Mouse (Mus musculus): ENCODE results near the gene St6galnac5. TPM values are rescaled to one million over a fixed set of nuclear protein-coding genes. Genes with fewer than 3 reads are reported as not detected.

St6galnac5 gene
- total and polyA plus RNA-seq, 3 experiments, result 0.04 TPM; not detected in 2

DNA sequence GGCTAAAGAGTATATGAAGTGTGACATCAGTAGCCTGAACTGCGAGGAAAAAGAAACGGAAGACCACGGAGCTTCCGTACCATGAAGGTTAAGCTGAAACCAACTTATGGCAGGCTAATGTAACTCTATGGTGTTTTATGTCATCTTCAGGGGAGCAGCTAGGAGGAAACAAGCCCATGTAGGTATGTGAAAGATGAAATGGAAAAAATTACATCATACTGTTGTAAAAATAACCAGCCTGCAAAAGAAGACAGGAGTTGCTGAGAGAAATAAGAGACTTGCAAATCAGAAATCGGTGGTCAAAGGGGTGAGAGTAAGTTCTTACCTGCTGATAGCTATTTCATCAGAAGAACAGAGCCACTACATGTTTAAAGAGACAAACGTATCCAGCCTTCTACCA is 24.8 kb upstream of the St6galnac5 start:
- Histone ChIP-seq H3K4me2 (ENCODE audit: insufficient read depth, low read depth, poor library complexity, severe bottlenecking) (peak overlapping the region; percentile 62; the same call in 1 of the 2 replicates), H3K9ac (ENCODE audit: insufficient read depth, low read depth) (no peak overlapping the region), H3K36me3 (replicated peaks in 1 of 2; ENCODE audit: control insufficient read depth in 1 of 2, insufficient read depth in 1 of 2, low read length in 1 of 2) (no peaks in the 10 kb centered on the region), H3K4me1 (ENCODE audit: control insufficient read depth in 1 of 2, insufficient read depth in 2 of 2) (peaks cover 11 to 27% of the 10 kb centered on the region in 2 experiments), H3K27me3 (replicated peaks) (no peaks in the 10 kb centered on the region), H3K79me2 (replicated peaks; ENCODE audit: control insufficient read depth, extremely low read depth, insufficient read depth, poor library complexity, severe bottlenecking) (no peaks in the 10 kb centered on the region), H3K27ac (ENCODE audit: insufficient read depth, low read depth) (no peak overlapping the region), H3K9me3 (replicated peaks; ENCODE audit: low read length) (no peaks in the 10 kb centered on the region), H3K4me3 (replicated peaks in 1 of 3; ENCODE audit: low read depth in 2 of 3, low read length in 2 of 3, poor library complexity in 1 of 3) (no peak overlapping the region)
- dilution Hi-C loops (cut with MboI; ENCODE audit: extremely low pct_ligation_motif_present, extremely low pct_unique_long_range_greater_than_20kb, low sequenced_read_pairs) (no loop called here), in situ Hi-C loops (cut with MboI; ENCODE audit: low pct_ligation_motif_present, low pct_unique_long_range_greater_than_20kb, low sequenced_read_pairs) (no loop called here)
- TF ChIP-seq HCFC1 (IDR thresholded peaks at IDR 0.05; ENCODE audit: low read depth, low read length) (peak; percentile 32; the same call in 1 of the 2 replicates), CHD2 (IDR thresholded peaks at IDR 0.05; ENCODE audit: low read length) (no peak), JUND (conservative IDR thresholded peaks at IDR 0.05; ENCODE audit: low read depth, low read length) (peak; percentile 97), MAFK (IDR thresholded peaks at IDR 0.05; ENCODE audit: insufficient replicate concordance, low read length) (no peak), JUN (IDR thresholded peaks at IDR 0.05; ENCODE audit: insufficient read depth, low read depth, low read length) (peak; percentile 99), RAD21 (IDR thresholded peaks at IDR 0.05; ENCODE audit: low read depth, low read length) (no peak), ETS1 (conservative IDR thresholded peaks at IDR 0.05; ENCODE audit: low read depth, low read length) (peak; percentile 71), EP300 (IDR thresholded peaks at IDR 0.05; ENCODE audit: low read length) (peak; percentile 81), ELF1 (IDR thresholded peaks at IDR 0.05; ENCODE audit: low read depth, low read length) (peak; percentile 31; the same call in 1 of the 2 replicates), MEF2A (IDR thresholded peaks at IDR 0.05; ENCODE audit: borderline replicate concordance, low read depth, low read length) (peak; percentile 97), NELFE (IDR thresholded peaks at IDR 0.05; ENCODE audit: low read depth, low read length) (no peak), IRF4 (IDR thresholded peaks at IDR 0.05; ENCODE audit: low read depth, low read length) (peak; percentile 73)
- peak; percentile 59 for DNase-seq (ENCODE audit: extremely low read depth)

DNA sequence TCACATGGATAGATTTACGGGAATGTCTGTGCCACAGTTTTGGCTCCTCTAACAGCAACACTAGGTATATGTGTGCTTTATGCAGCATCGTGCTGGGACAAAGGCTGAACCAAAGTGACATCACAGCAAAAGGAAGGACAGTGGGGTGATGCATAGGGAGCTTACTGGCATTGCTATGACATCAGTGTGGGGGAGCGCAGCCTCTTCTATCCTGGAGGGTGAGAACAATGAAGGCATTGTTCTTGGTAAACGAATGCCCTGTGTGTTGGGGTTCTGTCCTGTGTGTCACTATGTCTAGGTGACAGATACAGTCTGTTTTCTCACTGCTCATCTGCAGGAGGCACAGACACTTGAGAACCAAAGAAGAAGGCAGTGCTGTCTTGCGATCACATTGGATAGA is 16.9 kb upstream of the St6galnac5 start:
- Histone ChIP-seq H3K36me3 (replicated peaks in 1 of 2; ENCODE audit: control insufficient read depth in 1 of 2, insufficient read depth in 1 of 2, low read length in 1 of 2) (no peaks in the 10 kb centered on the region), H3K79me2 (replicated peaks; ENCODE audit: control insufficient read depth, extremely low read depth, insufficient read depth, poor library complexity, severe bottlenecking) (no peaks in the 10 kb centered on the region), H3K27me3 (replicated peaks) (no peaks in the 10 kb centered on the region), H3K4me2 (ENCODE audit: insufficient read depth, low read depth, poor library complexity, severe bottlenecking) (no peak overlapping the region), H3K4me3 (replicated peaks in 1 of 3; ENCODE audit: low read depth in 2 of 3, low read length in 2 of 3, poor library complexity in 1 of 3) (no peak overlapping the region), H3K9ac (ENCODE audit: insufficient read depth, low read depth) (no peak overlapping the region), H3K27ac (ENCODE audit: insufficient read depth, low read depth) (no peak overlapping the region; the same call in 1 of the 2 replicates), H3K4me1 (ENCODE audit: control insufficient read depth in 1 of 2, insufficient read depth in 2 of 2) (no peaks in the 10 kb centered on the region), H3K9me3 (replicated peaks; ENCODE audit: low read length) (no peaks in the 10 kb centered on the region)
- TF ChIP-seq RCOR1 (conservative IDR thresholded peaks at IDR 0.05; ENCODE audit: low read depth, low read length) (no peak), USF1 (IDR thresholded peaks at IDR 0.05; ENCODE audit: low read depth, low read length) (no peak), SIN3A (IDR thresholded peaks at IDR 0.05; ENCODE audit: low read length) (no peak), USF2 (conservative IDR thresholded peaks at IDR 0.05; ENCODE audit: low read depth, low read length) (no peak), TCF12 (IDR thresholded peaks at IDR 0.05; ENCODE audit: low read depth, low read length) (no peak), SMC3 (IDR thresholded peaks at IDR 0.05; ENCODE audit: low read depth, low read length) (no peak), ZNF384 (IDR thresholded peaks at IDR 0.05; ENCODE audit: low read depth, low read length) (no peak), PAX5 (IDR thresholded peaks at IDR 0.05; ENCODE audit: low read length) (no peak), JUN (IDR thresholded peaks at IDR 0.05; ENCODE audit: insufficient read depth, low read depth, low read length) (no peak), GABPA (IDR thresholded peaks at IDR 0.05; ENCODE audit: insufficient replicate concordance, low read depth, low read length) (no peak), HCFC1 (IDR thresholded peaks at IDR 0.05; ENCODE audit: low read depth, low read length) (no peak), MYC (IDR thresholded peaks at IDR 0.05; ENCODE audit: low read depth, low read length) (no peak), UBTF (IDR thresholded peaks at IDR 0.05; ENCODE audit: low read depth, low read length) (no peak), KAT2A (IDR thresholded peaks at IDR 0.05; ENCODE audit: insufficient replicate concordance, low read length) (no peak), MAFK (IDR thresholded peaks at IDR 0.05; ENCODE audit: insufficient replicate concordance, low read length) (no peak), MXI1 (IDR thresholded peaks at IDR 0.05; ENCODE audit: low read depth, low read length) (no peak), E2F4 (IDR thresholded peaks at IDR 0.05; ENCODE audit: insufficient replicate concordance, low read depth, low read length) (no peak), ZKSCAN1 (IDR thresholded peaks at IDR 0.05; ENCODE audit: borderline replicate concordance, low read depth, low read length) (no peak), IRF4 (IDR thresholded peaks at IDR 0.05; ENCODE audit: low read depth, low read length) (no peak)
- no peak for DNase-seq (ENCODE audit: extremely low read depth)
- in situ Hi-C loops (cut with MboI; ENCODE audit: low pct_ligation_motif_present, low pct_unique_long_range_greater_than_20kb, low sequenced_read_pairs) (no loop called here), dilution Hi-C loops (cut with MboI; ENCODE audit: extremely low pct_ligation_motif_present, extremely low pct_unique_long_range_greater_than_20kb, low sequenced_read_pairs) (no loop called here)

Measured in CH12.LX (cell line).